Mouse (Mus musculus) frontal cortex, adult 2 months (tissue): ENCODE measurements around the gene Fam53b. TPM values are rescaled to one million over a fixed set of nuclear protein-coding genes. Genes with fewer than 3 reads are reported as not detected.

Experiments used
- DNase-seq, 2 experiments: peaks; one replicate each; pipeline ENCODE4 v3.0.0; 2022; ENCODE audit warnings: low spot score in 1 of 2; ENCODE audit errors: extremely low spot score in 1 of 2
- polyA plus RNA-seq: library from polyadenylated mRNA; depleted of rRNA; stranded (reverse); fragments of >200 nt; gene quantifications from 2 replicates; pipeline ENCODE4 v1.2.3, GENCODE M21; 2012

Fam53b gene
- polyA plus RNA-seq, 1 experiment: 14.7 TPM

DNA sequence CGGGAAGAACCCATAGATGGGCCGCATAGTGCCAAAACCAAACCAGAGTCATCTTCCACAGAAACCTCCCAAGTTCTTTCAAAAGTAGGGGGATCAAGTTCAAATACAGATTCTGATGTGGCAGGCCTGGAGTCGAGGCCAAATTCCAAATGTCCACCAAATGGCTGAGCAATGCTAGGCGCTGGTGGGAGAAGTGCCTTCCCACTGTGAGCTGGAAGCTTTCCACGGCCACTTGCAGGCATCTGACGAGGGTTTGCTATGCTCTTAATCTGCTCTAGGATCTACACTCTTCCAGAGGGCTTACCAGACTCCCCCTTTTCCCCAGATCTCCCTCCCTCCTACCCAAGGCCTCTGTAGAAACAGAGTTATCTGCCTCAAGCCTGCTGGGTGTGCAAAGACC is 66.6 kb downstream of the Fam53b start:
- DNase-seq: no peak

DNA sequence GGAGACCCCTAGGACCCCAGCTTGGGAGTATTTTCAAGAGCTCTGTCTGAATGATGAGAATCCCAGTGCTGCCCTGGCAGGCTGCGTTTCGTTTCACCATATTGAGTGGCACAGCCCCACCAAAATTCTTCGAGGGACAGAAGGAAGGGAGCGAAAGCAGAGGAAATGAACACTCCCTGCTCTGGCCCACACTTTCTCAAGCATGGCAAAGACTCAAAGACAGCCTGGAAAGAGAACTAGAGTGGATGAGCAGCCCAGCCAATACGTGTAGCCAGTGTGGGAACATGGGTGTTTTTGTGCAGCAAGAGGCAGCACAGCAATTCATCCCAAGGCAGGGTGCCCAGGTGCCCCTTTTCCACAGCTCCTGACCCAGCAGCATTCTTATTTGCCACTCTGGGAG is 70.8 kb downstream of the Fam53b start:
- DNase-seq: peak in 1 of 2 experiments; percentile 56

DNA sequence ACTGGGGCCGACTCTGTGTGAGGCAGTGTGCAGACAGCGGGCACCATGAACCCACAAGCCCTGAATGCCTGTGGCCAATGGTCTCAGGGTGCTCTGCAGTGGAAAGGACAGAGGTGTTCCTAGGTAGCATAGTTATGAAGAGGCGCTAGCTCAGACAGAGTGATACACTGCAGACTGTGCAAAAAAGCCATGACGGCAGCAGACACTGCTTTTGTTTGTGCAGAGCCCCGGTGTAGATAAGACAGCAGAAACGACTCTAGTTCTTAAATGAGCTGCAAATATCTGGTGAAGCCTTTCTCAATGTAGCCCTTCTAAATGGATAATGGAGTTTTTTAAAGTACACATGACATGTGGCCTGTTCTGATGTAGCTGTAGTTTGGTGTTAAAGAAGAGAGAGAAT is 73.9 kb downstream of the Fam53b start:
- no peak for DNase-seq

DNA sequence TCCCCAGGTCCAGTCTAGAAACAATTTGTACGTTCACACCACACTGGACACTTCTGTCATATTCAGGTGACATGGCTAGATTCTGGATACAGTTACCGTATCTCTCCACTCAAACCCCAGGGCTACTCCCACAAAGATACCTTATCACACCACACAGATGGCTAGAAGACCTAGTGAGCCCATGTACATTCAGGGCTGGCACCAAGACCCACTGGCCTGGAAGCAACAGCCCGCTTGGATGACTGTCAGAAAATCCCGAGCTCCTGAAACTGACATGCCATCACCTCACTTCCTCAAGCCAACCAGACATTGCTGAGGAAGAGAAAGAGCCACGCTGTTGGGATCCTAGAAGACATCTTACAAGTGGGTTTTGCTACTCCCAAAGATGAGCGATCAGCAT is 74.8 kb downstream of the Fam53b start:
- DNase-seq: no peak

DNA sequence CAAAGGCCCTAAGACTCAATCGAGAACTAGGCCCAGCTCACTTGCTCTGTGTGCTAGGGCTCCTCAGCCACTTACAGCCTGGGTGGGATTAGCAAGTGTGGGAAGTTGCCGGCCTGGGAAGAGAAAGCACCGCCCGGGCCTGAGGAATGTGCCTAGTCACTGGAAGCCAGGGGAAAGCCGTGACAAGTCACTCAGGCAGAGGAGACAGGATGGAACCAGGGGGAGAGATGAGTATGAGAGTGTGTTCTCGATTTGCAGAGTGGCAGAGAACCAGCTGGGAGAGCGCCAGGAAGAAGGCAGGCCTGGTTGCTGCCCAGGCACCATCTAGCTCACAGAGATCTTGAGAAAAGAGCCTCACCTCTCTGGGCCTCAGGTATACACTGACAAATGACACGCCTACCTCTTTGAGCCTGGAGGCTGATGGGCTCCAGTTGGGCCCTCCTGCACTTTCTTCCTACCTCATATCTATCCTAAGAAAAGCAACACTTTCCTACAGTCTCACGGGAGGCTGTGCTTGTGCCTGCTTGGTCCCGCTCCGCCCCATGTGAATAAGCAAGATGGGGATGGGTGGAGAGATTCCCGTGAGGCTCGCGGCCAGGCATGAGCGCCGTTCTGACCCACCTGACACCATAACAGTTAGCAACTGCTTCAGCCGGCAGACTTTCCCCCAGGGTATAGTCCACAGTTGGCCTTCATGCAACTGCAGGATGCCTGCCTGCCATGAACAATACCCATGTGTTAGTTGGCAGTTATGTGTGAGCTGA is 77.4 kb downstream of the Fam53b start:
- DNase-seq: peak in 1 of 2 experiments; percentile 77

DNA sequence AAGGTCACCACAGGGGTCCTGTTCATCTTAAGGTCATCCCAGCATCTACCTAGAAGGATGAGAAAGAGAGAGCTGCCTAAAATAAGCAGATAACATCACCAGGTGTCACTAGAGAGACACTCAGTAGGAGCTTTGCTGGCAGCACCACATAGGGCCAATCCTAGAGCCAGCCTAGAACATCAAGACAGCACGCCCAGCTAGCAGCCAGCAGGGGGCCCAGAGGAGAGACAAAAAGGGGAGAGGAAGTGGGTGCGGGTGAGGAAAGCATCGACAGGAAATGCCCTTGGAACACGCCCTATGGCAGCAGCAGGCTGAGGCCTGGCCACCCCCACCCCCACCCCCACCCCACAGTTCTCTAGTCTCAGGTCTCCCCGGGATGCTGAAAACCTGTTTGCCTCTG is 78.5 kb downstream of the Fam53b start:
- DNase-seq: no peak

DNA sequence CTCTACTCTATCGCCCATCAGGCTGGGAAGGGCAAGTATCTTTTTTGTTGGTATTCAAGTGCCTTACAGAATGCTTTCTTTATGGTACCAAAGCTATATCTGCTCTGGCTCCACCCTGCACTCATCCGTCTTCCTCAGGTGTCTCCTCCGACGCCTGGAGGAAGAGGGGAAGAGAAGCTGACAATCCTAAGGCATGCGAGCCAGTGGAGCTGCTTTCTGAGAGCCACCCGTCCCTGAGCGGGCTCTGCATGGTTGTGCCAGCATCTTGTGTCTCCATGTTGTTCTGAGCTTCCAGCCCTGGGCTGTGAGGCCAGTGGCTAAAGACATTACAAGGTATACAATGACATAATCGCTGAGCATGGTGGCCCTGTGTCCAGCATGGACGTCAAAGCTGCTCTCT is 79.5 kb downstream of the Fam53b start:
- no peak for DNase-seq

DNA sequence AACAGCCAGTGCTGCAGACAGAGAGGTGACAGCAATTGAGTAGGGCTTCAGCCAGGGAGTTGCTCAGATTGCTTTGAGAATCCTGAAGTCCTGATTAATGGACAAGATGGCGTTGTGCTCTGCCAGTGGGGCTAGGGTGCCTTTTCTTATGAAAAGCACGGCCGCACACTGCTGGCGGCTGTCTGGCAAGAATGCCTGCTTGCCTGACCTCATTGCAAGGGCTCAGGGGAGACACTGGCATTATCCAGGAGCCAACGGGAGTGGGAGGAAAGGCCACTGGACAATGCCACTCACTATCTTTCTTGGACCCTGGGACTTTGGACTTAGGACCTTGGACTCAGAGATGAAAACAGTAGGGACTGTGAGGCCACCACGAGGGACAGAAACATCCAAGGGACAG is 80.2 kb downstream of the Fam53b start:
- DNase-seq: no peak

DNA sequence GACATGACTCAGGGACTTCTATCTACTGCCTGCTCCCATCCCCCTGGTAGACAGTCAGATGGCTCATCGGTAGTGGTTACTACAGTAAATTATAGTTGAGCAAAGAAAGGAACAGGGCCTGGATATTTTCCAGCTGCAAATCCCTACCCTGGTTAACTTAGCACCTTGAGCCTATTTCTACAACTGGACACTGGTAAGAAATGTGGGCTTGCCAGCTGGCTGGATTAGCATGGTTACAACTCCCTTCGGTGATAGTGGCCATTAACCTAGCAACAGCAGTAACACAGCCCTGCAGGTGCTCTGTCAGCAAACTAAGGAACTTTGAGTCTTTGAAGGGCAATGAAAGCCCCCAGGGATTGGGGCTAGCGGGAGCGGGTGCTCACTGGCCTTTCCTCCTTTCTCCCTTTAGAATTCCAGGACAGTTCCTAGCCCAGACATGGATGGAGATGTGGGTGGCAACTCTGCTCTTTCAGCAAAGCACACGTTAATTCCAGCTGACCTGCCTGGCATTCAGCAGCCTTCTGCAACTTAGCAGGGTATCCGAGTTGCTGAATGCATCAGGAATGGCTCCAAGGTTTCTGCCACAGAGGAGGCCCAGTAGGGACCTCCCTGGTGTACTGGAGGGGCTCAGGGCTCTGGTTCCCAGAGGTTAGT is 81.4 kb downstream of the Fam53b start:
- no peak for DNase-seq

DNA sequence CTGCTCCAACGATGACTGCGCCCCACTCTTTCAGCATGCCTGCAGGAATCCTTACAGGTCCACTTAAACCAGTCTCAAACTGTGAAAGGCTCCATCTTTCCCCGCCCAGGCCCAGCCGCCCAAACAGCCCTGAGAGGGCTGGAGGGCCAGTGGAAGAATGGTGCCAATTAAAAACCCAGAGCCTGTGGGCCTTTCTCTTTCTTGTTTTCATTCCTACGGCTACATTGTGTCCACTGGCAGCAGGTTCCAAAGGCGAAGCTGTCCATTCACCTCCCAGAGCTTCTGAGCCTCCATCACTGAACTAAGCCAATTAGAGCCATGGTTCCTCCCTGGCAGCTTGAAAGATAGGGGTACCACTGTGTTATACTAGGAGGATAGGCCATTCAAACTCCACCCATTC is 82.1 kb downstream of the Fam53b start:
- no peak for DNase-seq

DNA sequence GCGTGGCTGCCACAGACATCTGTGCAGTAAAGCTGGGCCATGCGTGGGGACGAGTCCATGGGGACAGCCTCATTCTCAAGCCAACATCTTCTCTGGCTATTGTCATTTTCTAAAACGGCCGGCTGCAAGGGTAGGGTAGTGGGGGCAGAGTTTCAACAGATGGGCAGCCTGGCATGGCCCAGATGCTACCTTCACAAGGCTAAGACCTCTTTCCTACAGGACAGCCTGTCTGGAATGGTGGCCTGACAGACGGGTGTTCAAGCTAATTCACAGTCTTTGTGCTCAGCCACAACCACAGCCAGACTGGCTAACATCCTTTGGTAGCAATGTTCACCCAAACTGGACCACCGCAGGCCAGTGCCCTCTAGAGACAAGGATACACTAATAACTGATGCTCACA is 83.2 kb downstream of the Fam53b start:
- no peak for DNase-seq

DNA sequence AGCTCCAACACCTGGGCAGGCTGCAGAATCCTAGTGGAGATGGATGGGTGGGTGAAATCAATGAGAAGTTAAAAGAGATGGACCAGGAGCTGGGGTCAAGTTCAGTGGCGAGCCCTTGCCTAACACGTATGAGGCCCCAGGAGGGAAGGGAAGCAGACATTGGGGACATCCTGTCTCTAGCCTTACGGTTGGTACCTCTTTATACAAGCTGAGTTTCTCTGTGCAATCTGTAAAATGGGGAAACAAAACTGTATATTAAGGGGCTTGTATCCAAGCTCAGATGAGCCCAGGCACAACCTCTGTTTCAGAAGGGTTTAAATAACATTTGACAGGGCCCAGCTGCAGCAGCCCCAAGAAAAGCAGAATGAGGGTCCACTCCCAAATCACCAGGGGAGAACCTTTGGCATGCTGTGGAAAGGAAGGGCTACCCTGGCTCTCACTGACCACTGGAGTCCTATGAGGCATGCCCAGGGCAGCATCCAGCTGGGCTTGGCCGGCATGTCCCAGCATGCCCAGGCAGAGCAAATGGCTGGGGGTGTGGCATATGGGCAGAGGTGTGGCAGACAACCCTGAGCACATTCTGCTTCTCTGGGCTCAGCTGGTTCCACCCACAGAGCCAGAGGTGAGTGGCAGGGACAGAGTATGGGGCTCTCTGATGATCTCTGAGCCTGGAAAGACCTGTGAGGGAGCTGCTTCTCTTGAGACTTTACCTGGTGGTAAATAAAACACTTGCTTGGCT is 84.4 kb downstream of the Fam53b start:
- DNase-seq: no peak

DNA sequence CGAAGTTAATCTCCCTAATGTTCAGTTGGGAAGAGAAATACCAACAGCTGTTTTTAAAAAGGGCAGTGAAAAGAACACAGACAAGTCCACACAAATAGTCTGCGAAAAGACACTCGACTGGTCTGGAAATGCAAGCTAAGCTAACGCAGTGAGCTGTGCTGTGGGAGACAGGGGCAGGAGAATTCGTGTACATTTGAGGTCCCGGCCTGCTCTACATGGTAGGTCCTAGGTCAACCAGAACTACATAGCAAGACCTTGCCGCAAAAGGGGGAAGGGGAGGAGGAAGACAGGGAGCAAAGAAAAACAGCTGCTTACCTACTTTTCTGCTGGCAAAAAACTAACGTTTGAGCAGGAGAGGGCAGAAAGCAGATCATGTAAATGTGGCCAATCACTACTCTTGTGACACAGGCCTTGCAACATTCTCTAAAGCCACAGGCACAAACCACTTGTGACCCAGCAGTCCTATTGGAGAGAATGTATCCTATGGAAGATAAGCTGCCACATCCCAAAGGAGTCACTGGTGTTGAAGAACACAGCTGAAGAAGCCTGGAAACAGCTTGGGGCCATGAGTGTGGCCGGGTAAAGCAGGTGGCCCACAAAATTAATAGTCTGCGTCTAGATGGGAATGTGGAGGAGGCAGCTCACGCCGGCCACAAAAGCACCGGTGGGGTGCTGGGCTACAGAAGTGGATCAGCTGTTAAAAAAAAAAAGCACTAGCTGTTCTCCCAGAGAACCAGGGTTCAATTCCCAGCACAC is 87.4 kb downstream of the Fam53b start:
- no peak for DNase-seq

DNA sequence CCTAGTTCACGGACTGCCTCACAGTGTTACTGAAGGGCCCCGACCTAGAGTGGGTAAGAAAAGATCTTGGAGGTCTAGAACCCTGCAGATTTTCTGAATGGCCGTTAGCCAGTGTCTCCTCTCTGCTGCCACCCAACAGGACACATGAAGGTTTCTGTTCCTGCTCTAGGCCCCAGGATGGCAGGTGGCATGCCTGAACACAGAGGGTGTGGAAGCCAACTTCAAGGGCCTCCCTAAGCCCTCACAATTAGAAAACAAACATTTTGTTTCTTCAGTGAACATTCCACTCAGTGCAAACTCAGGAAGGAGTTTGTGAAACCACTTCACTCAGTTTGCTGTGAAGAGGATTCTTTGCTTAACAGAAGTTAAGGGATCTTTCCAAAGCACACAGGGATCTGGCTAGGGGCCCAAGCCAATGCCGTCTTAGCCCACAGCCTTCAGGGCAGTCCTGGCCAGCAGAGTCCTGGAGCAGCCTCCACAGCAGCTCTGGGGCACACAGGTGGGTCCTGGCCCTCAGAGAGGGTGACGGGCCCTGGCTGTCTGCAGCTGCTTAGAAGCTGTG is 89.1 kb downstream of the Fam53b start:
- DNase-seq: no peak

DNA sequence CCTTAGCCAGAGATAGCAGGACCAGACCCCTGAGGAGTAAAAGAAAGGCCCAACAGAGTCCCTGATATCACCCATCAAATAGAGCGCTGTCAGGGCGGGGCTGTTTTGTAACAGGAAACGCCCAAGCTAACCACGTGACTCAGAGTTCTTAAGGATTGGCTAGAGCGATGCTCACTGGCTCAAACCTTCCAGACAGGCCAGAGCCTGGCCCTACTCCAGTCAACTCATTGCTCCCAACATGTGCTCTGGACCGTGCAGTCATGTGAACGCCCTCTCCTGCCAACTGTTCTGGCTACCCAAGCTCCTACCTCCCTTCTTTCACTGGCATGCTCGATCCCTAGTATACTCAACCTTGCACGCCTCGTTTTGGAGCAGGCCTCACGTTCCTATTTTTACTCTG is 89.8 kb downstream of the Fam53b start:
- DNase-seq: peak in 1 of 2 experiments; percentile 57

DNA sequence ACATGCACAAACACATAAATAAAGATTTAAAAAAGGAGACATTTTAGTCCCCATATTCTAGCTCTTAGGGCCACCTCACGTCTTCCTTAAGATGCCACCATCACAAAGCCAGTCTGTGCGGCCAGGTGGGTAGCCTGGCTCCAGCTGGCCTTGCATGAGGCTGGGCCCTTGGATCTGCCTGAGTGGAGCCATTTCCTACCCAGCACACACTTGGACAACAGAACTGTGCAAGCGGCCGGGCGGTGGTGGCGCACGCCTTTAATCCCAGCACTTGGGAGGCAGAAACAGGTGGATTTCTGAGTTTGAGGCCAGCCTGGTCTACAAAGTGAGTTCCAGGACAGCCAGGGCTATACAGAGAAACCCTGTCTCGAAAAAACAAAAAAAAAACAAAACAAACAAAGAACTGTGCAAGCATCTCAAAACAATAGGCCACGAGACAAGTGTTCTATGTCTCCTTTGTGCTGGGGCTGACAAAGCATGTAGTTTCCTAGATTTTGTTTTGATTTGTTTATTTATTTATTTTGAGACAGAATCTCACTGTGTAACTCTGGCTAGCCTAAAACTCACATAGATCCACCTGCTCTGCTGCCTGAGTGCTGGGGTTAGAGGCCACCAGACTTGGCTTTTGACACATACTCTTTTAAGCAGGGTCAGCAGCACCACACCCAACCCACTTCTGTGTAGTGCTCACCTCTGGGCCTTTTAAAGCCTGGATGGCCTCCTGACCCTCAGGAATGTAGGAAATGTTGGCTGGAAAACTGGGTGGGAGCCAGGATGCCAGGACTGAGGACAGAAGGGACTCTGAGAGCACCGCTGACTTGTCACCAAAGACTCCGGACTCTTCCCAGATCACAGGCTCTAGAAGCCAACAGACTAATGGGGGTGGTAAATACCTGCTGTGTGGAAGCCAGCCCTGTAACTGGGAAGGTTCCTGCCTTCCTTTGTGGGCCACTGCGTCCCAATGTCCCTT is 91.0 kb downstream of the Fam53b start:
- no peak for DNase-seq

DNA sequence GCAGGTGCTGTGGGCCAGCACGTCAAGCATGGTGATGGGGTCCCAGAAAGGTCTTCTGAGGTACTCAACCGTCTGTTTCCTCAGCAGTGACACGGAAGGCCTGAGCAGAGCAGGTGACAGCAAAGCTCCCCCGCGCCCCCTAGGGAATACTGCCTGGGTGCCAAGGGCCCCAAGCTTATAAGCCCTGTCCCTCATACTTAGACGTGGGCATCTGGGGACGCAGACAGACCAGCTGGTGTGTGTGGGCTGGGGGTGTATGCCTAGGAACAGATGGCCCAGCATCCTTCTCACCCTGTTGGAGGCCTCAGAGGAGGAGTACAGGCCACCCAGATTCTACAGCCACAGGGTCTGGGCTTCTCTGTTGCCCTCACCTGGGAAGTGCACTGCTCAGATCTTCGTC is 93.1 kb downstream of the Fam53b start:
- DNase-seq: peak in 1 of 2 experiments; percentile 67

DNA sequence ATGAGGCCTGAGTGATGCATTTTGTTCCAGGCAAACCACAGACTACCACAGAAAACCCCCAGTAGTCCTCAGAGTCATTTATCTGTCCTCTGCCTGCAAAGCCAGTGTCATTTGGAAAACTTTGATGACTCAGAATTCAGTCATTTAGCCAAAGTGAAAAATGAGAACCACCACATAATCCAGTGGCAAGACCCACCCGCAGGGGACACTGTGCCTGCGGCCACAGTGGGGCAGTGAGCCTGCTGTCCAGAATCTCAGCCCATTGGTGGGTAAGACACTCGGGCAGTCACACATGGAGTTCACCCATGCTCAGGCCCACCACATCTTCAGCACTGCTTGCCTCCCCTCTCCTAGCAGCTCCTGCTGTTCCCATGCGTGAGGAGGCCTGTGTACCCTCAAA is 94.1 kb downstream of the Fam53b start:
- DNase-seq: no peak

DNA sequence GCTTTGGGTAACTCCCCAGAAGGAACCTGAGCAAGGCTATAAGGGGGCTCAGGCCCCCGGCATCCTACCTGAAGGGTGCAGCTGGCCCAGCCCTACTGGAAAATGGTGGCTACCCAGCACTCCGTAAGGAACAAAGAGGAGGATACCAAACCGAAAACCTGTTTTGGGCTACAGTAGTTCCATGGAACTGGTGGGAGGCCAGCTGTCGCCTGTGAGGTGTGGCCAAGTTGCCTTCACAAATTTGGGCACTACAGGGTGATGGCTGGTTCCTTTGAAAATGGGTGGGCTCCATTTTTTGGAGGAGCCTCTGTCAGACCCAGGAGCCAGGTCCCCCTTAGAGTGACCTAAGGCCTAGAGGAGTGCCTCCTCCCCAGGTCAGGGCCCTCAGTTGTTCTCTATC is 98.4 kb downstream of the Fam53b start:
- DNase-seq: no peak
